Mouse (Mus musculus) small intestine, adult 2 months (tissue): ENCODE results near the gene Cd93. TPM values are rescaled to one million over a fixed set of nuclear protein-coding genes. Genes with fewer than 3 reads are reported as not detected.

Source experiments
- H3K27ac ChIP-seq: fragments of 200-500 bp; 2 replicates; pipeline ENCODE4 v1.5.1; 2012; ENCODE audit warnings: low read depth, low read length, control low read depth, inconsistent platforms; ENCODE audit not compliant: insufficient read depth
- H3K27me3 ChIP-seq: fragments of 200-500 bp; 2 replicates; pipeline ENCODE4 v1.6.1; 2012; ENCODE audit warnings: mild to moderate bottlenecking, moderate library complexity, low read length, inconsistent platforms; ENCODE audit not compliant: control insufficient read depth, insufficient read depth
- H3K36me3 ChIP-seq: fragments of 200-500 bp; 2 replicates; pipeline ENCODE4 v1.6.1; 2012; ENCODE audit warnings: mild to moderate bottlenecking, low read length, control low read depth, inconsistent platforms; ENCODE audit not compliant: control insufficient read depth, insufficient read depth
- H3K4me1 ChIP-seq: fragments of 200-500 bp; 2 replicates; pipeline ENCODE4 v1.6.1; 2012; ENCODE audit warnings: low read length, inconsistent platforms, mixed read lengths; ENCODE audit not compliant: control insufficient read depth, insufficient read depth, insufficient read length
- H3K4me3 ChIP-seq: fragments of 200-500 bp; 2 replicates; pipeline ENCODE4 v1.5.1; 2012; ENCODE audit warnings: low read depth, mild to moderate bottlenecking, control low read depth, inconsistent platforms, low read length, moderate library complexity
- CTCF ChIP-seq: fragments of 200-500 bp; IDR thresholded peaks from 2 replicates; pipeline ENCODE4 v1.5.1; 2012; ENCODE audit warnings: low read depth, mild to moderate bottlenecking, control low read depth, inconsistent platforms, low read length, moderate library complexity, mixed read lengths; ENCODE audit not compliant: insufficient replicate concordance, insufficient read length; ENCODE audit errors: extremely low read depth
- POLR2A ChIP-seq: fragments of 200-500 bp; IDR thresholded peaks from 2 replicates; pipeline ENCODE4 v1.6.1; 2012; ENCODE audit warnings: low read depth, mild to moderate bottlenecking, control low read depth, inconsistent platforms, low read length, moderate library complexity
- WGBS: fragments of 180-500 bp; shearing (Covaris S2); methylation state at CpG from one replicate; pipeline ENCODE4 v1.1.7; 2018; 5-methylcytosine and 5-hydroxymethylcytosine counted together
- polyA plus RNA-seq: library from polyadenylated mRNA; depleted of rRNA; stranded (reverse); fragments of >200 nt; gene quantifications from 2 replicates; pipeline ENCODE4 v1.2.3, GENCODE M21; 2012

Cd93 gene
- polyA plus RNA-seq, 1 experiment = 2.5 TPM

- 70% methylated on average over 5 of the region's 5 CpGs for WGBS
- Histone ChIP-seq H3K4me3 (peak overlapping the region; percentile 47), H3K36me3 (no peaks in the 10 kb centered on the region), H3K4me1 (peaks cover 3% of the 10 kb centered on the region; the same call in 1 of the 2 replicates), H3K27me3 (no peaks in the 10 kb centered on the region), H3K27ac (no peak overlapping the region)
- no peak for TF ChIP-seq CTCF
- no peak for TF ChIP-seq POLR2A
Observed at GRCm38 (mm10) chr2:148404906-148405305, 38.5 kb downstream of the Cd93 start.

- no peak overlapping the region for H3K4me3 ChIP-seq
- no peak overlapping the region for H3K27ac ChIP-seq
- 56% methylated on average over 1 of the region's 1 CpGs for WGBS
- H3K4me1 ChIP-seq = peaks cover 3% of the 10 kb centered on the region; the same call in 1 of the 2 replicates
- H3K27me3 ChIP-seq = no peaks in the 10 kb centered on the region
- TF ChIP-seq POLR2A (no peak), CTCF (no peak)
- H3K36me3 ChIP-seq = no peaks in the 10 kb centered on the region
Observed at GRCm38 (mm10) chr2:148402227-148402626, 41.1 kb downstream of the Cd93 start.

GRCm38 (mm10) chr2:148398901-148399685 is 44.3 kb downstream of the Cd93 start:
- no peak for TF ChIP-seq CTCF
- no peak for TF ChIP-seq POLR2A
- WGBS = 77% methylated on average over 5 of the region's 5 CpGs
- Histone ChIP-seq H3K4me3 (no peak overlapping the region), H3K27me3 (no peaks in the 10 kb centered on the region; the same call in 1 of the 2 replicates), H3K27ac (no peak overlapping the region), H3K4me1 (peaks cover 10% of the 10 kb centered on the region), H3K36me3 (no peaks in the 10 kb centered on the region)

- WGBS = 68% methylated on average over 1 of the region's 1 CpGs
- no peaks in the 10 kb centered on the region; the same call in 1 of the 2 replicates for H3K27me3 ChIP-seq
- no peak overlapping the region for H3K4me3 ChIP-seq
- TF ChIP-seq POLR2A (no peak), CTCF (no peak)
- H3K4me1 ChIP-seq = peaks cover 10% of the 10 kb centered on the region
- H3K36me3 ChIP-seq = no peaks in the 10 kb centered on the region
- no peak overlapping the region for H3K27ac ChIP-seq
Observed at GRCm38 (mm10) chr2:148397784-148398100, 45.6 kb downstream of the Cd93 start.

- H3K4me3 ChIP-seq = no peak overlapping the region
- TF ChIP-seq POLR2A (no peak), CTCF (no peak)
- 56% methylated on average over 11 of the region's 11 CpGs for WGBS
- no peak overlapping the region for H3K27ac ChIP-seq
- no peaks in the 10 kb centered on the region for H3K36me3 ChIP-seq
- no peaks in the 10 kb centered on the region; the same call in 1 of the 2 replicates for H3K27me3 ChIP-seq
- peaks cover 8% of the 10 kb centered on the region for H3K4me1 ChIP-seq
Observed at GRCm38 (mm10) chr2:148397015-148397783, 46.2 kb downstream of the Cd93 start.

GRCm38 (mm10) chr2:148396209-148396608 is 47.2 kb downstream of the Cd93 start:
- 73% methylated on average over 10 of the region's 10 CpGs for WGBS
- Histone ChIP-seq H3K4me3 (no peak overlapping the region), H3K27ac (no peak overlapping the region), H3K27me3 (no peaks in the 10 kb centered on the region; the same call in 1 of the 2 replicates), H3K36me3 (no peaks in the 10 kb centered on the region), H3K4me1 (peaks cover 7% of the 10 kb centered on the region; the same call in 1 of the 2 replicates)
- TF ChIP-seq CTCF (no peak), POLR2A (no peak)
